ENCODE assay signal across 9 mouse cellular contexts in genomic region chr10:103027931-103028252, GRCm38 (mm10). TPM values are rescaled to one million over a fixed set of nuclear protein-coding genes. Genes with fewer than 3 reads are reported as not detected.
DNase-seq lines count a peak whose midpoint lies in the region; ATAC-seq and TF ChIP-seq lines count a peak whose summit lies in the region.
"Had no signal": no experiment of that assay in that cellular context is flagged by ENCODE, and none has a peak within 500 bp of the region (broad histone marks: within the 10 kb centered on the region; RNA-seq: fewer than 3 reads in every experiment).

No protein-coding gene starts in this region.

- ATAC-seq in hindbrain, embryonic 12.5 days (ENCODE audit: low FRiP score): peak; percentile 17
- 0 out of 2 replicates have a peak, but pooled peaks have one; percentile 1 for ATAC-seq in megakaryocyte progenitor cell, adult 5-6 weeks (replicated peaks; ENCODE audit: poor library complexity)

- H3K9me3 ChIP-seq in hindbrain, embryonic 12.5 days (replicated peaks): no peaks in the 10 kb centered on the region

- peaks cover 10% of the 10 kb centered on the region for H3K27me3 ChIP-seq in kidney, adult 2 months (replicated peaks; ENCODE audit: control insufficient read depth, insufficient read depth, low read length)
- peaks cover 65% of the 10 kb centered on the region for H3K27me3 ChIP-seq in hindbrain, embryonic 12.5 days

- H3K9ac ChIP-seq in hindbrain, embryonic 12.5 days: no peak overlapping the region

- WGBS in kidney, adult 2 months: 2% methylated on average over 15 of the region's 15 CpGs
- under 1% methylated on average over 15 of the region's 15 CpGs for WGBS in hindbrain, embryonic 12.5 days

- DNase-seq in kidney, adult 2 months: peak; percentile 11
- DNase-seq in kidney, adult 11 months: no peak
- peak; percentile 66 for DNase-seq in embryo, embryonic 10.5 days (ENCODE audit: low spot score)
- no peak for DNase-seq in MN1 (ENCODE audit: low spot score)
- DNase-seq in cerebellum, adult 9-10 months: no peak
- DNase-seq in cerebellum, adult 11-12 months: no peak
- DNase-seq: right cerebral cortex, postnatal 4 days had no signal

- TF ChIP-seq POLR2A in kidney, adult 2 months (IDR thresholded peaks at IDR 0.05; ENCODE audit: low read depth, low read length): no peak

- no peak for TF ChIP-seq CTCF in kidney, adult 2 months (conservative IDR thresholded peaks at IDR 0.05; ENCODE audit: insufficient read depth, insufficient read length, low read depth, low read length)

- no peaks in the 10 kb centered on the region for H3K4me1 ChIP-seq in kidney, adult 2 months (ENCODE audit: control insufficient read depth, insufficient read depth, low read length)
- H3K4me1 ChIP-seq in hindbrain, embryonic 12.5 days: peaks cover 16% of the 10 kb centered on the region

- H3K36me3 ChIP-seq in kidney, adult 2 months (ENCODE audit: control insufficient read depth, insufficient read depth, low read length): no peaks in the 10 kb centered on the region
- H3K36me3 ChIP-seq in hindbrain, embryonic 12.5 days: no peaks in the 10 kb centered on the region

- peak overlapping the region; percentile 52 for H3K4me3 ChIP-seq in kidney, adult 2 months (ENCODE audit: insufficient read depth, low read depth, low read length)
- peak overlapping the region; percentile 30 for H3K4me3 ChIP-seq in hindbrain, embryonic 12.5 days

- H3K27ac ChIP-seq in kidney, adult 2 months (ENCODE audit: insufficient read depth, low read depth, low read length): peak overlapping the region; percentile 2; the same call in 1 of the 2 replicates
- no peak overlapping the region for H3K27ac ChIP-seq in hindbrain, embryonic 12.5 days

- H3K4me2 ChIP-seq in hindbrain, embryonic 12.5 days (replicated peaks): peak overlapping the region; percentile 51

RNA-seq across cellular contexts. Expression of gene Alx1, which starts 2.1 kb away (rescaled TPM):
- polyA plus RNA-seq in kidney, adult 2 months (2012; rRNA removed): 3.7 and 4.5 TPM in 2 replicates
- 1.5 and 3.3 TPM in 2 replicates for polyA plus RNA-seq in hindbrain, embryonic 12.5 days (2016; fragmentation: Nextera tagmentation; extraction: Ambion mirVana)
- not detected in 2 replicates for total RNA-seq in megakaryocyte progenitor cell, adult 5-6 weeks (2015)
- not detected in 2 replicates for total RNA-seq in megakaryocyte progenitor cell, adult 5-6 weeks (2017)

Comparison
In these comparisons a context has a peak if more than half of its experiments do, and no peak if none do; other contexts are left out.
1. DNase-seq: peak in kidney, adult 2 months (single experiment) and embryo, embryonic 10.5 days (single experiment); none in kidney, adult 11 months (single experiment), MN1 (single experiment), cerebellum, adult 9-10 months (single experiment) and cerebellum, adult 11-12 months (single experiment).